Mouse (Mus musculus) stomach, embryonic 15.5 days (tissue): ENCODE results near the gene Cp. TPM values are rescaled to one million over a fixed set of nuclear protein-coding genes. Genes with fewer than 3 reads are reported as not detected.
"Not testable (repeated sequence)": the region's sequence is repeated elsewhere in the genome, so short reads cannot be mapped to it uniquely, and the experiment has no call there.

Experiments
- ATAC-seq: fragments of 200-750 bp; cut with Nextera tagmentation; 2 replicates; pipeline ENCODE4 v1.8.0; 2017; ENCODE audit warnings: low read depth, moderate number of reproducible peaks, moderate TSS enrichment; ENCODE audit not compliant: insufficient read depth, low FRiP score
- H3K27ac ChIP-seq: fragments of 300-500 bp; sonication (generic); 2 replicates; pipeline ENCODE4 v1.5.1; 2015; ENCODE audit warnings: mild to moderate bottlenecking, inconsistent platforms
- H3K27me3 ChIP-seq: fragments of 300-500 bp; sonication (generic); replicated peaks from 2 replicates; pipeline ENCODE4 v1.6.1; 2015; ENCODE audit warnings: inconsistent platforms
- H3K36me3 ChIP-seq: fragments of 300-500 bp; sonication (generic); 2 replicates; pipeline ENCODE4 v1.6.1; 2015; ENCODE audit warnings: inconsistent platforms
- H3K4me1 ChIP-seq: fragments of 300-500 bp; sonication (generic); 2 replicates; pipeline ENCODE4 v1.6.1; 2015; ENCODE audit warnings: inconsistent platforms
- H3K4me2 ChIP-seq: fragments of 300-500 bp; sonication (generic); 2 replicates; pipeline ENCODE4 v1.6.1; 2015; ENCODE audit warnings: mild to moderate bottlenecking, inconsistent platforms
- H3K4me3 ChIP-seq: fragments of 300-500 bp; sonication (generic); replicated peaks from 2 replicates; pipeline ENCODE4 v1.5.1; 2015; ENCODE audit warnings: inconsistent platforms
- H3K9ac ChIP-seq: fragments of 300-500 bp; sonication (generic); 2 replicates; pipeline ENCODE4 v1.6.1; 2015; ENCODE audit warnings: inconsistent platforms
- H3K9me3 ChIP-seq: fragments of 300-500 bp; sonication (generic); 2 replicates; pipeline ENCODE4 v1.6.1; 2016; ENCODE audit warnings: inconsistent platforms
- WGBS: fragments of 180-500 bp; shearing (Covaris S2); methylation state at CpG from one replicate; pipeline ENCODE4 v1.1.7; 2015; 5-methylcytosine and 5-hydroxymethylcytosine counted together
- polyA plus RNA-seq: library from polyadenylated mRNA; unstranded; fragments of >200 nt; fragmentation: Nextera tagmentation; extraction: Ambion mirVana; gene quantifications from 2 replicates; pipeline ENCODE4 v1.2.1, GENCODE M21; 2015

Cp gene
- polyA plus RNA-seq: 0.99 and 1.7 TPM in 2 replicates

DNA sequence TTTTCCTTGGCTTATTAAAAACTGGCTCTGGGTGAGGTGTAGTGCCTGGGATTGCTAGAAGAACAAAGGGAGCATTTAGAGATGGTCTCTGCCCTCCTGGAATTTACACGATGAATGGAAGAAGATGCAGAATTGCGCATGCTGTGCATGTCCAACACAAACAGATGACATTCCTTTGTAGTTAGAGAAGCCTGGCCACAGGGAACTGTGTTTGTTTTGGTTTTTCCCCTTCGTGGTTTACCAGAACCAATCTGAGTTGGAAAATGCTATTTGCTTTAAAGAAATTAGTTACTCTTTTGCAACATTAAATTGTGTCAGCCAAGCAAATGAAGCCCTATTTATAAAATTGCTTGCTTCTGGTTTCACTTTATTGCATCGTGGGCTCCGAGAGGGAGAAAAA, at the start of gene Cp:
Gene Cp, plus strand, starts transcription at position 170 of the 400 bp plus-strand sequence.
- 43% methylated on average over 5 of the region's 5 CpGs for WGBS
- Histone ChIP-seq H3K36me3 (no peaks in the 10 kb centered on the region), H3K4me1 (no peaks in the 10 kb centered on the region), H3K27ac (no peak within 1 kb of the TSS), H3K4me3 (no peak within 1 kb of the TSS), H3K9me3 (no peaks in the 10 kb centered on the region), H3K4me2 (no peak within 1 kb of the TSS), H3K27me3 (no peaks in the 10 kb centered on the region), H3K9ac (no peak within 1 kb of the TSS)
- no peak for ATAC-seq

GRCm38 (mm10) chr3:19948552-19948951, 8.3 kb upstream of the Cp start:
- ATAC-seq: no peak
- Histone ChIP-seq H3K4me2 (no peak overlapping the region), H3K27ac (no peak overlapping the region), H3K9ac (no peak overlapping the region), H3K36me3 (no peaks in the 10 kb centered on the region), H3K27me3 (no peaks in the 10 kb centered on the region), H3K4me3 (no peak overlapping the region), H3K4me1 (no peaks in the 10 kb centered on the region), H3K9me3 (no peaks in the 10 kb centered on the region)

DNA sequence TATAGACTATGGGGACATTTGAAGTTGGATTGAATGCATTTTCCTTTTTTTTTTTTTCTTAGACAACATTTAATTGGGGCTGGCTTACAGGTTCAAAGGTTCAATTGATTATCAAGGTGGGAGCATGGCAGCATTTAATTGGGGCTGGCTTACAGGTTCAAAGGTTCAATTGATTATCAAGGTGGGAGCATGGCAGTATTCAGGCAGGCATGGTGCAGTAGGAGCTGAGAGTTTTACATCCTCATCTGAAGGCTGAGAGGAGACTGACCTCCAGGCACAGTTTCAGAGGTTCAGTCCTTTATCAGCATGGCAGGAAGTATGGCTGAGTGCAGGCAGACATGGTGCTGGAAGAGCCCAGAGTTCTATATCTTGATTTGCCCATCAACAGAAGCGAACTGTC, 7.5 kb upstream of the Cp start:
- H3K36me3 ChIP-seq, H3K27me3 ChIP-seq, H3K27ac ChIP-seq, H3K9me3 ChIP-seq, ATAC-seq, H3K9ac ChIP-seq, H3K4me3 ChIP-seq, H3K4me2 ChIP-seq, H3K4me1 ChIP-seq: not testable (repeated sequence)
- WGBS: 81% methylated on average over 1 of the region's 1 CpGs

DNA sequence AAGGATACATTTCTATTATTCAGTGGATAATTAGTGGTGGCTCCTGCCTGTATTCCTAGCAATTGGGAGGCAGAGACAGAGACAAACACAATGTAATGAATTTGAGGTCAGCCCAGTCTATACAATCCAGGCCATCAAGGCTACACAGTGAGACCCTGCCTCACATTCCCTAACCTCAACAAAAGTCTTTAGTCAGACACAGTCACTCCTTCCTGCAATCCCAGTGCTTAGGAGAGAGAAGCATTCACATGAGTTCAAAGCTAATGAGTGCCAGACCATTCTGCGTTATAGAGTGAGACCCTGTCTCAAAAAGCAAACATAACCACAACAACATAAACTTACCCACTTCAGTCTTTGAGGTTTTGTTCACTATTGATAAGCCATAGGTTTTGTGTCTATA, 3.4 kb upstream of the Cp start:
- Histone ChIP-seq H3K27ac (no peak overlapping the region), H3K9ac (no peak overlapping the region), H3K9me3 (no peaks in the 10 kb centered on the region), H3K4me2 (no peak overlapping the region), H3K4me3 (no peak overlapping the region), H3K27me3 (no peaks in the 10 kb centered on the region), H3K4me1 (no peaks in the 10 kb centered on the region), H3K36me3 (no peaks in the 10 kb centered on the region)
- ATAC-seq: no peak
- WGBS: 65% methylated on average over 1 of the region's 1 CpGs

DNA sequence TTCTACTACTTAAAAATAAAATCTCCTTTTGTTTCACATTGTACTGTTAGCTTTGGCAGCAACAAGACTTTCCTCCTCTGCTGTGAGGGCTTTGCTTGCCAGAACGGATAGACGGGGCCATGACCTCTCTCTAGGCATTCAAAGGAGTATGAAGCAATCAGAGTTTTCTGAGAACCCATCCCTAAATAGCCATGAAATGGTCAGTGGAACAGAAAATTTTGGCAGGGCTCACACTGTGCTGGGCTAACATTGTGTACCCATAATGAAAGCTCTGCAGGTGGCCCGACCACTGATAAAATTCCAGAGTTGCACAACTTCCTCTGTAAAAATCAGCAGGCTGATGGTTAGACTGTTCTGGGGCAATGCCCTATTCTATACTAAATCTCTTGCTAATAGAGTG, 3.0 kb upstream of the Cp start:
- Histone ChIP-seq H3K4me1 (no peaks in the 10 kb centered on the region), H3K4me2 (no peak overlapping the region), H3K36me3 (no peaks in the 10 kb centered on the region), H3K27ac (no peak overlapping the region), H3K9ac (no peak overlapping the region), H3K27me3 (no peaks in the 10 kb centered on the region), H3K9me3 (no peaks in the 10 kb centered on the region), H3K4me3 (no peak overlapping the region)
- ATAC-seq: peak; percentile 82; the same call in 1 of the 2 replicates
- WGBS: 42% methylated on average over 3 of the region's 3 CpGs

GRCm38 (mm10) chr3:19958031-19958430, 1.2 kb downstream of the Cp start:
- H3K9me3 ChIP-seq: no peaks in the 10 kb centered on the region
- no peak overlapping the region for H3K27ac ChIP-seq
- no peaks in the 10 kb centered on the region for H3K36me3 ChIP-seq
- H3K27me3 ChIP-seq: no peaks in the 10 kb centered on the region
- H3K4me1 ChIP-seq: no peaks in the 10 kb centered on the region
- H3K4me3 ChIP-seq: no peak overlapping the region
- no peak for ATAC-seq
- H3K4me2 ChIP-seq: no peak overlapping the region
- no peak overlapping the region for H3K9ac ChIP-seq

DNA sequence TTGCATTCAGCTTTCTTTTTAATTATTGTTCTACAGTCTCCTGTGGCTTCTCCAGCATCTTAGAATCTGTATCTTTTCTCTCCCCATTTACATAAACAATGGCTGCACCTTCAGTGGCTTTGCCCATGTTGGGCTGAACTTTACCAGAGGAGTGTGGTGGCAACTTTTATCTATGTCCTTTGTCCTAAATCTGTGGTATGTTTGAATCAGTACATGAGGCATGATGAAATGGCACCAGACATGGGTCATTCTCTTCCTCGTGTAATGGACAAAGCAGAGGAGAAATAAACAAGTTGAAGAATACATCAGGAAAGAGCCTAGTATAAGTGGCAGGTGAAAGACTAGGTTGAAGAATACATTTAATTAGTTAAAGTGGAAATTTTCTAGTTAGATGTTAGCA, 2.1 kb downstream of the Cp start:
- Histone ChIP-seq H3K4me1 (no peaks in the 10 kb centered on the region), H3K4me3 (no peak overlapping the region), H3K27ac (no peak overlapping the region), H3K9me3 (no peaks in the 10 kb centered on the region), H3K9ac (no peak overlapping the region), H3K36me3 (no peaks in the 10 kb centered on the region), H3K4me2 (no peak overlapping the region), H3K27me3 (no peaks in the 10 kb centered on the region)
- 56% methylated on average over 1 of the region's 1 CpGs for WGBS
- no peak for ATAC-seq

- Histone ChIP-seq H3K4me3 (no peak overlapping the region), H3K27ac (no peak overlapping the region), H3K36me3 (no peaks in the 10 kb centered on the region), H3K9ac (no peak overlapping the region), H3K4me2 (no peak overlapping the region), H3K9me3 (no peaks in the 10 kb centered on the region), H3K4me1 (no peaks in the 10 kb centered on the region), H3K27me3 (no peaks in the 10 kb centered on the region)
- ATAC-seq: no peak
- 70% methylated on average over 3 of the region's 3 CpGs for WGBS
Observed at GRCm38 (mm10) chr3:19960570-19961114, 3.8 kb downstream of the Cp start.

GRCm38 (mm10) chr3:19961341-19961740, 4.5 kb downstream of the Cp start:
- no peak for ATAC-seq
- no peak overlapping the region for H3K4me3 ChIP-seq
- H3K9me3 ChIP-seq: no peaks in the 10 kb centered on the region
- no peaks in the 10 kb centered on the region for H3K36me3 ChIP-seq
- 74% methylated on average over 2 of the region's 2 CpGs for WGBS
- no peak overlapping the region for H3K4me2 ChIP-seq
- no peaks in the 10 kb centered on the region for H3K27me3 ChIP-seq
- H3K27ac ChIP-seq: no peak overlapping the region
- no peak overlapping the region for H3K9ac ChIP-seq
- no peaks in the 10 kb centered on the region for H3K4me1 ChIP-seq

DNA sequence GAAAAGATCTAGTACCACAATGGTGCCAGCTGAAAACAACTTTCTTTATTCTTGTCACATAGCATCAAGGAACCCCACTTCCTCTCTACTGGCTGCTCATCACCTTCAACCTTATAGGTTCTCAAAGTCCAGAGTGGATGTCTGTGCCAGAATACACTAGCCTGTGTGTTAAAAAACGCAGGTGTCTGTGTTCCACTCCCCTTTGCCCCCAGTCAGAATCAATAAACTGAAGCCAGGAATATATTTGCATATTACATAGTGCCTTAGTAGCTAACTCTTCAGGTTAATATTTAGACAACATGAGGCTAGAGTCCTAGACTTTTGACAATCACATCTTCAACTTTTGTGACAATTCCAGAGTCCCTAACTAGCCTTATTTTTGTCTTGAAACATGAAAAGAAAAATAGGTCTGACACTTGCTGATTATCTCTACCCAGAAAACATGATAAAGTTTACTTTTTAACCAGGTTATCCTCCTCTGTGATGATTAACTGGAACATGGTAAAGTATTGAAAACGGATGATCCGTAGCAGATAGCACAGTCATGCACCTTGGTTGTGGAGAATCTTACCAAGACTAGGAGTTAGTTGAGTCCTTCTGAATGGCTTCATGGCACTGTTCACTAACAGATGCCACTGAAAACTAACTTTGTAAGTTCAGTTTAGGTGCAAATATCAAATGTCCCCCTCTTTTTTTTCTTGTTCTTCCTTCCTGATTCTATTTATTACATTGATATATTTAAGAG, 6.1 kb downstream of the Cp start:
- 65% methylated on average over 3 of the region's 3 CpGs for WGBS
- H3K4me3 ChIP-seq: no peak overlapping the region
- no peak overlapping the region for H3K27ac ChIP-seq
- H3K36me3 ChIP-seq: no peaks in the 10 kb centered on the region
- peak; percentile 35; the same call in 1 of the 2 replicates for ATAC-seq
- H3K4me2 ChIP-seq: no peak overlapping the region
- no peaks in the 10 kb centered on the region for H3K27me3 ChIP-seq
- H3K9ac ChIP-seq: no peak overlapping the region
- H3K4me1 ChIP-seq: no peaks in the 10 kb centered on the region
- no peaks in the 10 kb centered on the region for H3K9me3 ChIP-seq

DNA sequence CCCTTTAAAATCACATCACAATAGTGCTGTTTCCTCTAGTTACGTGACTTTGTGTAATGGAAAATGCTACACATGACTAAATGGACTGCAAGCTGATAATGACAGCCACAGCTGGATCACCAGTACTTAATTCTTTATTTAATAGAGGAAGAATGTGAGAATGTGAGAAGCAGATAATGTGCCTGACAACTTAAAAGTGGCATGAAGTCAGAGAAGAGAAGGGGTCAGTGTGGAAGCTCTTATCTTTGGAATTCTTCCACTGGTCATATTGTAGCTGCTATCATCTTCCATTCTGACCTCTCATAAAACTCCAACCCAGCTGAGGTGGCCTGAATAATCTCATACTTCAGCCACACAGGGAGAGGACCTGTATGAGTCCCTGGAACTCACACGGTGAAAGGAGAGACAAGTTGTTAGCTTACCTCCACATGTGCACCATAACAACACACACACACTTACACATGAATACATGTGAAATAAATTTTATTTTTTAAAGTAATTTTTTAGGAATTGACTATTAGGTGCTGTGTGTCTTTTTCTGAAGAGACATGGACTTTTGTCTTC, 7.9 kb downstream of the Cp start:
- no peaks in the 10 kb centered on the region for H3K36me3 ChIP-seq
- ATAC-seq: no peak
- WGBS: 63% methylated on average over 2 of the region's 2 CpGs
- no peaks in the 10 kb centered on the region for H3K27me3 ChIP-seq
- no peaks in the 10 kb centered on the region for H3K4me1 ChIP-seq
- no peak overlapping the region for H3K9ac ChIP-seq
- no peak overlapping the region for H3K4me2 ChIP-seq
- H3K9me3 ChIP-seq: no peaks in the 10 kb centered on the region
- no peak overlapping the region for H3K27ac ChIP-seq
- no peak overlapping the region for H3K4me3 ChIP-seq

- Histone ChIP-seq H3K4me1 (no peaks in the 10 kb centered on the region), H3K36me3 (no peaks in the 10 kb centered on the region), H3K4me3 (no peak overlapping the region), H3K27me3 (no peaks in the 10 kb centered on the region), H3K27ac (no peak overlapping the region), H3K9ac (no peak overlapping the region), H3K9me3 (no peaks in the 10 kb centered on the region), H3K4me2 (no peak overlapping the region)
- 81% methylated on average over 5 of the region's 5 CpGs for WGBS
- no peak for ATAC-seq
Observed at GRCm38 (mm10) chr3:19965239-19965638, 8.4 kb downstream of the Cp start.
